8 mouse cellular contexts compared by ENCODE assay signal in the genomic region with DNA sequence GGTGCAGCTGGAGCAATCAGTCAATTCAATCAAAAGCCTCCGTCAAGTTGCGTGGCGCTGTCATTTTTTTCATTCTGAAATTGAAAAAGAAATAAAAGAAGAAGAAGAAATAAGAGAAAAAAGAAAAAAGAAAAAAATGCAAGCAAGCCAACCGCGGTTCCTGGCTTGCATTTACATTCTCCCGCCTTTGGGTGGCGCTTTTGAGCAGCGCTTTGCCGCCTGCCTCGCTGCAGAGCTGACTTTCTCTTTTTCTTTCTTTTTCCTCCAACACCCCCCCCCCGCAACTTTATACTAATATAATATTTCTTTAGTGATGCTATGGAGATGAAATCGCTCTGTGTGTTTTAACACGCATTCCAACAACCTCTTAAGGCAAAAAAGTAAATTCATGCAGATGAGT.
DNase-seq lines count a peak whose midpoint lies in the region; ATAC-seq and TF ChIP-seq lines count a peak whose summit lies in the region.

No protein-coding gene starts in this region.

- H3K9ac ChIP-seq in liver, embryonic 15.5 days, result no peak overlapping the region

- TF ChIP-seq CTCF in kidney, adult 2 months (conservative IDR thresholded peaks at IDR 0.05; ENCODE audit: insufficient read depth, insufficient read length, low read depth, low read length), result peak; percentile 55

- no peak overlapping the region for H3K27ac ChIP-seq in kidney, adult 2 months (ENCODE audit: insufficient read depth, low read depth, low read length)
- no peak overlapping the region for H3K27ac ChIP-seq in liver, embryonic 15.5 days (replicated peaks)

- no peak for TF ChIP-seq POLR2A in kidney, adult 2 months (IDR thresholded peaks at IDR 0.05; ENCODE audit: low read depth, low read length)

- no peak for ATAC-seq in liver, embryonic 15.5 days (ENCODE audit: insufficient read depth)
- ATAC-seq in megakaryocyte progenitor cell, adult 5-6 weeks (replicated peaks; ENCODE audit: poor library complexity), result no peak

- no peak for DNase-seq in kidney, adult 2 months
- DNase-seq in kidney, adult 8-10 months, result no peak
- peak; percentile 27 for DNase-seq in Muller cell, postnatal 12 days (ENCODE audit: inconsistent ontology term)
- peak; percentile 25 for DNase-seq in embryo, embryonic 9.5 days (ENCODE audit: extremely low spot score)
- peak; percentile 51 for DNase-seq in heart, postnatal 4 days
- peak; percentile 65 for DNase-seq in retina, embryonic 14.5 days (ENCODE audit: low spot score)

- H3K36me3 ChIP-seq in kidney, adult 2 months (ENCODE audit: control insufficient read depth, insufficient read depth, low read length), result no peaks in the 10 kb centered on the region
- no peaks in the 10 kb centered on the region for H3K36me3 ChIP-seq in liver, embryonic 15.5 days (replicated peaks)

- no peaks in the 10 kb centered on the region for H3K4me1 ChIP-seq in kidney, adult 2 months (ENCODE audit: control insufficient read depth, insufficient read depth, low read length)
- H3K4me1 ChIP-seq in liver, embryonic 15.5 days (replicated peaks), result no peaks in the 10 kb centered on the region

- H3K27me3 ChIP-seq in kidney, adult 2 months (replicated peaks; ENCODE audit: control insufficient read depth, insufficient read depth, low read length), result no peaks in the 10 kb centered on the region
- H3K27me3 ChIP-seq in liver, embryonic 15.5 days, result no peaks in the 10 kb centered on the region

- 8% methylated on average over 13 of the region's 13 CpGs for WGBS in kidney, adult 2 months
- 8% methylated on average over 13 of the region's 13 CpGs for WGBS in liver, embryonic 15.5 days (ENCODE audit: insufficient replicate concordance)

- no peaks in the 10 kb centered on the region for H3K9me3 ChIP-seq in liver, embryonic 15.5 days (replicated peaks)

- H3K4me3 ChIP-seq in kidney, adult 2 months (ENCODE audit: insufficient read depth, low read depth, low read length), result no peak overlapping the region
- H3K4me3 ChIP-seq in liver, embryonic 15.5 days (replicated peaks), result 0 out of 2 replicates have a peak overlapping the region, but pooled peaks have one; percentile 8

- H3K4me2 ChIP-seq in liver, embryonic 15.5 days, result peak overlapping the region; percentile 38

Comparison
In these comparisons a context has a peak if more than half of its experiments do, and no peak if none do; other contexts are left out.
1. DNase-seq: peak in Muller cell, postnatal 12 days (single experiment), embryo, embryonic 9.5 days (single experiment), heart, postnatal 4 days (single experiment) and retina, embryonic 14.5 days (single experiment); none in kidney, adult 2 months (single experiment) and kidney, adult 8-10 months (0 of 2).